Mouse (Mus musculus): Measurements from ENCODE around the gene Gm20715. TPM values are rescaled to one million over a fixed set of nuclear protein-coding genes. Genes with fewer than 3 reads are reported as not detected.

Gene Gm20715
- total and polyA plus RNA-seq, 3 experiments, result not detected

- H3K36me3 ChIP-seq (ENCODE audit: control insufficient read depth, insufficient read depth, low read length), result no peaks in the 10 kb centered on the region
- intact Hi-C loops (cut with DNase I), result loop anchor here (5.0 kb wide), 2 partner anchors 94 to 741 kb away; partner anchors contain the start of genes Zfp667 and Zfp954
- no peak overlapping the region for H3K27ac ChIP-seq
- TF ChIP-seq EP300 (IDR thresholded peaks at IDR 0.05; ENCODE audit: insufficient read depth, low read depth, low read length) (no peak), CTCF (IDR thresholded peaks at IDR 0.05) (peak; percentile 37), POLR2A (IDR thresholded peaks at IDR 0.05; ENCODE audit: insufficient read depth, low read depth, low read length) (no peak)
- 79% methylated on average over 2 of the region's 2 CpGs for WGBS
- no peaks in the 10 kb centered on the region for H3K4me1 ChIP-seq (ENCODE audit: control insufficient read depth, insufficient read depth, low read length)
- DNase-seq, result no peak
- H3K4me3 ChIP-seq, result no peak overlapping the region
- H3K9ac ChIP-seq (ENCODE audit: low read depth, low read length), result no peak overlapping the region
- H3K27me3 ChIP-seq (ENCODE audit: control insufficient read depth, insufficient read depth, low read length), result no peaks in the 10 kb centered on the region
- no peaks in the 10 kb centered on the region for H3K79me2 ChIP-seq (replicated peaks; ENCODE audit: control insufficient read depth, insufficient read depth, low read length)
These were observed 28.6 kb upstream of the Gm20715 start for GRCm38 (mm10) chr7:6381431-6381830.

DNA sequence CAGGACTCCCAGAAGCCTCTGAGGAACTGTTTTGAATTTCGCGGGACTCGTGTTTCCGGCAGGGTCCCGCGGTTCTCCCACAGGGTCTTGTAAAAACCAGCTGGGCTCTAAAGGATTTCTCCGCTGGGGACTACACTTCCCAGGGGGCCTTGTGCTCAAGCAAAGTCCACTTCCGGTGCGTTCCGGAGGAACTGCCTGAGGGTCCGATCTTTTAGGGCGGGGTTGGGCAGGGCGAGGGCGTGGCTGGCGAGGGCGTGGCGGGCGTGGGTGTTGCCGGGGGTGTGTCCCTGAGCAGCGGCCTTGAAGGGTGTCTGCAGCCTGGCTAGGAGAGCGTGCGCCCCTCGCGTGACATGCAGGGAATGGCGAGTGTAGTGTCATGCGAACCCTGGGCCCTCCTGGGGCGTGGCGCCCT is 27.0 kb upstream of the Gm20715 start, which contains the start of gene Zfp28:
Gene Zfp28 (plus strand): TSS at position 252 of the 412 bp plus-strand sequence.
- Histone ChIP-seq H3K27ac (peak within 1 kb of the TSS; percentile 36), H3K4me1 (ENCODE audit: control insufficient read depth, insufficient read depth, low read length) (no peaks in the 10 kb centered on the region), H3K36me3 (ENCODE audit: control insufficient read depth, insufficient read depth, low read length) (no peaks in the 10 kb centered on the region), H3K27me3 (ENCODE audit: control insufficient read depth, insufficient read depth, low read length) (no peaks in the 10 kb centered on the region), H3K79me2 (replicated peaks; ENCODE audit: control insufficient read depth, insufficient read depth, low read length) (no peaks in the 10 kb centered on the region), H3K9ac (ENCODE audit: low read depth, low read length) (peak within 1 kb of the TSS; percentile 69), H3K4me3 (peak within 1 kb of the TSS; percentile 82)
- intact Hi-C loops (cut with DNase I), result loop anchor here (1.0 to 5.0 kb wide), 4 partner anchors 15 to 739 kb away; partner anchors contain the start of genes Smim17, Zfp667, Zfp78 and Zfp954
- WGBS, result under 1% methylated on average over 28 of the region's 28 CpGs
- TF ChIP-seq CTCF (IDR thresholded peaks at IDR 0.05) (0 out of 2 replicates have a peak, but pooled peaks have one; percentile 18), POLR2A (IDR thresholded peaks at IDR 0.05; ENCODE audit: insufficient read depth, low read depth, low read length) (peak; percentile 29; the same call in 1 of the 2 replicates), EP300 (IDR thresholded peaks at IDR 0.05; ENCODE audit: insufficient read depth, low read depth, low read length) (no peak)
- DNase-seq, result peak; percentile 91 to 94

DNA sequence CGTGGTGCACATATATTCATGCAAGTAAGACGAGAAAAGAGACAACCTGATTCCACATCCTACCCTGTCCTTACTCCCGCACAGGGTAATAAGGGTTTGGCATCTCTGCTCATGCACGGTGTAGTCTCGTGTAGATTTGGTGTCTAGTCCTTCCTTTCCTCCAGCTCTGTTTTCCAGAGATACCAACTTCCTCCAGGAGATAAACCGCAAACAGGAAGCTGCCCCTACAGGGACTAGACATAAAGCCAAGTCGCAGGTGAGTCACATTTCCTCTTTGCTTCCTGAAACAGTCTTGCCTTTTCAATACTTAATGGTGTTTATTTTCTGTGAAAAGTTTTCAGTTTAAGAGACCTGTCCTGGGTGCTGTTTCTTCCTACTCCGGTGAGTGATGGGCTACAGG is 26.1 kb upstream of the Gm20715 start:
- H3K27ac ChIP-seq, result no peak overlapping the region
- DNase-seq, result no peak
- TF ChIP-seq EP300 (IDR thresholded peaks at IDR 0.05; ENCODE audit: insufficient read depth, low read depth, low read length) (no peak), CTCF (IDR thresholded peaks at IDR 0.05) (no peak), POLR2A (IDR thresholded peaks at IDR 0.05; ENCODE audit: insufficient read depth, low read depth, low read length) (no peak)
- H3K9ac ChIP-seq (ENCODE audit: low read depth, low read length), result no peak overlapping the region
- intact Hi-C loops (cut with DNase I), result loop anchor here (5.0 kb wide), 2 partner anchors 97 to 738 kb away; partner anchors contain the start of genes Zfp667 and Zfp954
- H3K36me3 ChIP-seq (ENCODE audit: control insufficient read depth, insufficient read depth, low read length), result no peaks in the 10 kb centered on the region
- H3K27me3 ChIP-seq (ENCODE audit: control insufficient read depth, insufficient read depth, low read length), result no peaks in the 10 kb centered on the region
- no peaks in the 10 kb centered on the region for H3K4me1 ChIP-seq (ENCODE audit: control insufficient read depth, insufficient read depth, low read length)
- 35% methylated on average over 8 of the region's 8 CpGs for WGBS
- no peaks in the 10 kb centered on the region for H3K79me2 ChIP-seq (replicated peaks; ENCODE audit: control insufficient read depth, insufficient read depth, low read length)
- H3K4me3 ChIP-seq, result peak overlapping the region; percentile 82; the same call in 1 of the 2 replicates

GRCm38 (mm10) chr7:6386995-6387394 is 23.1 kb upstream of the Gm20715 start:
- intact Hi-C loops (cut with DNase I), result no loop called here
- peak; percentile 23 to 40 for DNase-seq
- WGBS, result 43% methylated on average over 8 of the region's 8 CpGs

DNA sequence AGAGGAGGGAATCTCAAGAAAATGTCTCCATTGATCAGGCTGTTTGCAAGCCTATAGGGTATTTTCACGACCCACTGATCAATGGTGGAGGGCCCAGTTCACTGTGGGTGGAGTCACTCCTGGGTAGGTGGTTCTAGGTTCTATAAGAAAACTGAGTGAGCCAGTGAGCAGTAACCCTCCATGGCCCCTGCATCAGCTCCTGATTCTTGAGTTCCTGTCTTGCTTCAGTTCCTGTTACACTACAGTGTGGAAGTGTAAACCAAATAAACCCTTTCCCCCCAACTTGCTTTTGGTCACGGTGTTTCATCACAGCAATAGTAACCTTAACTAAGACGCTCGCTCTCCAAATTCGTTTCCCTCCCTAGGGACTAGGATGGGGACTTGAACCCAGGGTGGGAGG is 21.1 kb upstream of the Gm20715 start:
- no peak for TF ChIP-seq CTCF (IDR thresholded peaks at IDR 0.05)
- no peak for TF ChIP-seq POLR2A (IDR thresholded peaks at IDR 0.05; ENCODE audit: insufficient read depth, low read depth, low read length)
- no peak for TF ChIP-seq EP300 (IDR thresholded peaks at IDR 0.05; ENCODE audit: insufficient read depth, low read depth, low read length)
- 82% methylated on average over 5 of the region's 5 CpGs for WGBS
- no peak for DNase-seq
- no peak overlapping the region for H3K4me3 ChIP-seq
- H3K27me3 ChIP-seq (ENCODE audit: control insufficient read depth, insufficient read depth, low read length), result no peaks in the 10 kb centered on the region
- H3K4me1 ChIP-seq (ENCODE audit: control insufficient read depth, insufficient read depth, low read length), result no peaks in the 10 kb centered on the region
- H3K9ac ChIP-seq (ENCODE audit: low read depth, low read length), result no peak overlapping the region
- no peaks in the 10 kb centered on the region for H3K79me2 ChIP-seq (replicated peaks; ENCODE audit: control insufficient read depth, insufficient read depth, low read length)
- intact Hi-C loops (cut with DNase I), result no loop called here
- no peaks in the 10 kb centered on the region for H3K36me3 ChIP-seq (ENCODE audit: control insufficient read depth, insufficient read depth, low read length)
- no peak overlapping the region for H3K27ac ChIP-seq

More at GRCm38 (mm10) chr7:6386995-6387394, 23.1 kb upstream of the Gm20715 start:
- Histone ChIP-seq H3K4me1 (ENCODE audit: control insufficient read depth, insufficient read depth, low read length) (no peaks in the 10 kb centered on the region), H3K27ac (no peak overlapping the region), H3K27me3 (ENCODE audit: control insufficient read depth, insufficient read depth, low read length) (no peaks in the 10 kb centered on the region), H3K36me3 (ENCODE audit: control insufficient read depth, insufficient read depth, low read length) (no peaks in the 10 kb centered on the region), H3K4me3 (no peak overlapping the region), H3K9ac (ENCODE audit: low read depth, low read length) (no peak overlapping the region), H3K79me2 (replicated peaks; ENCODE audit: control insufficient read depth, insufficient read depth, low read length) (no peaks in the 10 kb centered on the region)
- TF ChIP-seq POLR2A (IDR thresholded peaks at IDR 0.05; ENCODE audit: insufficient read depth, low read depth, low read length), result no peak
- TF ChIP-seq EP300 (IDR thresholded peaks at IDR 0.05; ENCODE audit: insufficient read depth, low read depth, low read length), result no peak
- TF ChIP-seq CTCF (IDR thresholded peaks at IDR 0.05), result no peak

DNA sequence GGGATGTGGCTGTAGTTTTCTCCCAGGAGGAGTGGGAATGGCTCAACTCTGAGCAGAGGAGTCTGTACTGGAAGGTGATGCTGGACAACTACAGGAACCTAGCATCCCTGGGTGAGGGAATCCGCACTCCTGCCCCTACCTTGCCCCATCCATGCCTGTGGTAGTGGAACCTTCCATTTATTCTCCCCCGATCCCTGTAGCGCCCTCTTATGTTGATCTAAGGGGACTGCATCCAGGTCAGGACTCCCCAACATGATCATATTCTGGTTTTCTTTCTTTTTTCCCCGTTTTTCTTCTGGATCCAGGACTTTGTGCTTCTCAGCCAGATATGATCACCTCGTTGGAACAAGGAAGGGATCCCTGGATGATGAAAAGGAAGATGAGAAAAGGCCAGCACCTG is 20.6 kb upstream of the Gm20715 start:
- no peaks in the 10 kb centered on the region for H3K36me3 ChIP-seq (ENCODE audit: control insufficient read depth, insufficient read depth, low read length)
- H3K27ac ChIP-seq, result no peak overlapping the region
- no peak overlapping the region for H3K9ac ChIP-seq (ENCODE audit: low read depth, low read length)
- WGBS, result 71% methylated on average over 5 of the region's 5 CpGs
- no peaks in the 10 kb centered on the region for H3K79me2 ChIP-seq (replicated peaks; ENCODE audit: control insufficient read depth, insufficient read depth, low read length)
- H3K4me3 ChIP-seq, result no peak overlapping the region
- intact Hi-C loops (cut with DNase I), result no loop called here
- H3K27me3 ChIP-seq (ENCODE audit: control insufficient read depth, insufficient read depth, low read length), result no peaks in the 10 kb centered on the region
- no peaks in the 10 kb centered on the region for H3K4me1 ChIP-seq (ENCODE audit: control insufficient read depth, insufficient read depth, low read length)
- DNase-seq, result no peak
- TF ChIP-seq EP300 (IDR thresholded peaks at IDR 0.05; ENCODE audit: insufficient read depth, low read depth, low read length), result no peak
- 0 out of 2 replicates have a peak, but pooled peaks have one; percentile 2 for TF ChIP-seq CTCF (IDR thresholded peaks at IDR 0.05)

All from heart, adult 2 months (tissue).